Mouse (Mus musculus) CH12.LX (cell line): ENCODE results near the gene Mettl27. TPM values are rescaled to one million over a fixed set of nuclear protein-coding genes. Genes with fewer than 3 reads are reported as not detected.

Source experiments
- DNase-seq: peaks from one replicate; pipeline ENCODE4 v3.0.0-alpha.2; 2013; ENCODE audit errors: extremely low read depth
- H3K27ac ChIP-seq: 2 replicates; pipeline ENCODE4 v1.5.1; 2012; ENCODE audit warnings: low read depth, mild to moderate bottlenecking, control low read depth, moderate library complexity; ENCODE audit not compliant: insufficient read depth
- H3K27me3 ChIP-seq: replicated peaks from 2 replicates; pipeline ENCODE3; 2012; ENCODE audit warnings: inconsistent platforms
- H3K36me3 ChIP-seq, 2 experiments: replicated peaks in 1 of 2; 2 replicates each; pipeline versions ENCODE3 to v1.6.1; 2012; ENCODE audit warnings: inconsistent platforms in 1 of 2, low read length in 1 of 2, mild to moderate bottlenecking in 1 of 2, mixed read lengths in 1 of 2, moderate library complexity in 1 of 2; ENCODE audit not compliant: control insufficient read depth in 1 of 2, insufficient read depth in 1 of 2
- H3K4me1 ChIP-seq, 2 experiments: 2 replicates each; pipeline ENCODE4 v1.6.1; 2012; ENCODE audit warnings: inconsistent platforms in 1 of 2, moderate library complexity in 1 of 2; ENCODE audit not compliant: insufficient read depth in 2 of 2, control insufficient read depth in 1 of 2
- H3K4me2 ChIP-seq: 2 replicates; pipeline ENCODE4 v1.6.1; 2012; ENCODE audit warnings: low read depth, mild to moderate bottlenecking, control low read depth; ENCODE audit not compliant: poor library complexity, insufficient read depth, severe bottlenecking
- H3K4me3 ChIP-seq, 3 experiments: fragments of 150-350 bp in 1 of 3; sonication (generic) in 1 of 3; replicated peaks in 1 of 3; 2 replicates each; pipeline versions ENCODE3 to v1.5.1; 2011 to 2012; ENCODE audit warnings: low read depth in 2 of 3, low read length in 2 of 3, mild to moderate bottlenecking in 2 of 3, moderate library complexity in 2 of 3, control low read depth in 1 of 3, improper control_type of control experiment in 1 of 3, inconsistent platforms in 1 of 3, mixed read lengths in 1 of 3; ENCODE audit not compliant: poor library complexity in 1 of 3
- H3K79me2 ChIP-seq: replicated peaks from 2 replicates; pipeline ENCODE4 v1.6.1; 2012; ENCODE audit warnings: mild to moderate bottlenecking, moderate library complexity; ENCODE audit not compliant: control insufficient read depth, poor library complexity, insufficient read depth, severe bottlenecking; ENCODE audit errors: extremely low read depth
- H3K9ac ChIP-seq: 2 replicates; pipeline ENCODE4 v1.6.1; 2012; ENCODE audit warnings: low read depth, mild to moderate bottlenecking, control low read depth, moderate library complexity; ENCODE audit not compliant: insufficient read depth
- H3K9me3 ChIP-seq: replicated peaks from 2 replicates; pipeline ENCODE3; 2012; ENCODE audit warnings: low read length, inconsistent platforms, mixed read lengths
- BHLHE40 ChIP-seq: IDR thresholded peaks from 2 replicates; pipeline ENCODE4 v1.6.1; 2011; ENCODE audit warnings: mild to moderate bottlenecking, low read depth, low read length, improper control_type of control experiment
- CHD2 ChIP-seq: IDR thresholded peaks from 2 replicates; pipeline ENCODE4 v1.6.1; 2011; ENCODE audit warnings: low read length, improper control_type of control experiment
- CTCF ChIP-seq, 2 experiments: IDR thresholded peaks in 1 of 2; conservative IDR thresholded peaks in 1 of 2; 2 replicates each; pipeline ENCODE4 v1.5.1; 2011 to 2012; ENCODE audit warnings: low read depth in 2 of 2, low read length in 2 of 2, improper control_type of control experiment in 1 of 2, inconsistent platforms in 1 of 2, mild to moderate bottlenecking in 1 of 2, moderate library complexity in 1 of 2
- E2F4 ChIP-seq: IDR thresholded peaks from 2 replicates; pipeline ENCODE4 v1.6.1; 2011; ENCODE audit warnings: low read depth, low read length, improper control_type of control experiment; ENCODE audit not compliant: insufficient replicate concordance
- ELF1 ChIP-seq: IDR thresholded peaks from 2 replicates; pipeline ENCODE4 v1.6.1; 2014; ENCODE audit warnings: low read depth, mild to moderate bottlenecking, inconsistent platforms, low read length, improper control_type of control experiment
- EP300 ChIP-seq: IDR thresholded peaks from 2 replicates; pipeline ENCODE4 v1.6.1; 2011; ENCODE audit warnings: low read length, improper control_type of control experiment
- GABPA ChIP-seq: IDR thresholded peaks from 2 replicates; pipeline ENCODE4 v1.6.1; 2012; ENCODE audit warnings: low read depth, low read length, improper control_type of control experiment, inconsistent platforms; ENCODE audit not compliant: insufficient replicate concordance
- JUND ChIP-seq: conservative IDR thresholded peaks from 2 replicates; pipeline ENCODE4 v1.6.1; 2011; ENCODE audit warnings: low read depth, low read length, improper control_type of control experiment
- KAT2A ChIP-seq: IDR thresholded peaks from 2 replicates; pipeline ENCODE4 v1.6.1; 2012; ENCODE audit warnings: low read length, improper control_type of control experiment, inconsistent platforms; ENCODE audit not compliant: insufficient replicate concordance
- MAFK ChIP-seq: IDR thresholded peaks from 2 replicates; pipeline ENCODE4 v1.6.1; 2011; ENCODE audit warnings: low read length, improper control_type of control experiment; ENCODE audit not compliant: insufficient replicate concordance
- MEF2A ChIP-seq: IDR thresholded peaks from 2 replicates; pipeline ENCODE4 v1.6.1; 2014; ENCODE audit warnings: low read depth, mild to moderate bottlenecking, inconsistent platforms, low read length, improper control_type of control experiment, borderline replicate concordance
- MXI1 ChIP-seq: IDR thresholded peaks from 2 replicates; pipeline ENCODE4 v1.6.1; 2011; ENCODE audit warnings: mild to moderate bottlenecking, low read depth, low read length, improper control_type of control experiment
- MYC ChIP-seq: IDR thresholded peaks from 2 replicates; pipeline ENCODE4 v1.6.1; 2011; ENCODE audit warnings: low read depth, mild to moderate bottlenecking, improper control_type of control experiment, low read length
- NELFE ChIP-seq: IDR thresholded peaks from 2 replicates; pipeline ENCODE4 v1.6.1; 2011; ENCODE audit warnings: low read depth, low read length, improper control_type of control experiment
- NRF1 ChIP-seq: IDR thresholded peaks from 2 replicates; pipeline ENCODE4 v1.6.1; 2014; ENCODE audit warnings: low read depth, mild to moderate bottlenecking, inconsistent platforms, low read length, improper control_type of control experiment, moderate library complexity
- PAX5 ChIP-seq: IDR thresholded peaks from 2 replicates; pipeline ENCODE4 v1.6.1; 2012; ENCODE audit warnings: low read length, inconsistent platforms, mixed read lengths
- POLR2AphosphoS2 ChIP-seq: IDR thresholded peaks from 2 replicates; pipeline ENCODE4 v1.6.1; 2011; ENCODE audit warnings: low read depth, low read length, improper control_type of control experiment
- RAD21 ChIP-seq: IDR thresholded peaks from 2 replicates; pipeline ENCODE4 v1.6.1; 2011; ENCODE audit warnings: low read depth, mild to moderate bottlenecking, low read length, improper control_type of control experiment, moderate library complexity
- SIN3A ChIP-seq: IDR thresholded peaks from 2 replicates; pipeline ENCODE4 v1.6.1; 2012; ENCODE audit warnings: low read length, improper control_type of control experiment, inconsistent platforms
- TBP ChIP-seq: conservative IDR thresholded peaks from 2 replicates; pipeline ENCODE4 v1.6.1; 2011; ENCODE audit warnings: low read depth, low read length, improper control_type of control experiment
- TCF12 ChIP-seq: IDR thresholded peaks from 2 replicates; pipeline ENCODE4 v1.6.1; 2014; ENCODE audit warnings: low read depth, mild to moderate bottlenecking, inconsistent platforms, low read length, improper control_type of control experiment
- UBTF ChIP-seq: IDR thresholded peaks from 2 replicates; pipeline ENCODE4 v1.6.1; 2012; ENCODE audit warnings: low read depth, mild to moderate bottlenecking, inconsistent platforms, low read length, improper control_type of control experiment, moderate library complexity
- USF1 ChIP-seq: IDR thresholded peaks from 2 replicates; pipeline ENCODE4 v1.6.1; 2014; ENCODE audit warnings: low read depth, mild to moderate bottlenecking, inconsistent platforms, low read length, improper control_type of control experiment
- USF2 ChIP-seq: conservative IDR thresholded peaks from 2 replicates; pipeline ENCODE4 v1.6.1; 2011; ENCODE audit warnings: low read depth, low read length, improper control_type of control experiment
- ZC3H11A ChIP-seq: IDR thresholded peaks from 2 replicates; pipeline ENCODE4 v1.6.1; 2012; ENCODE audit warnings: low read depth, mild to moderate bottlenecking, inconsistent platforms, low read length, improper control_type of control experiment
- ZKSCAN1 ChIP-seq: IDR thresholded peaks from 2 replicates; pipeline ENCODE4 v1.6.1; 2012; ENCODE audit warnings: low read depth, inconsistent platforms, low read length, improper control_type of control experiment, borderline replicate concordance
- ZMIZ1 ChIP-seq: IDR thresholded peaks from 2 replicates; pipeline ENCODE4 v1.6.1; 2012; ENCODE audit warnings: low read depth, mild to moderate bottlenecking, inconsistent platforms, low read length, improper control_type of control experiment
- ZNF384 ChIP-seq: IDR thresholded peaks from 2 replicates; pipeline ENCODE4 v1.6.1; 2012; ENCODE audit warnings: low read depth, low read length, improper control_type of control experiment, inconsistent platforms
- dilution Hi-C: fragments of 300-500 bp; cut with MboI; formaldehyde crosslinking; loops from 2 replicates; pipeline ENCODE4 v1.14.3; 2020; ENCODE audit warnings: low sequenced_read_pairs; ENCODE audit not compliant: extremely low pct_unique_long_range_greater_than_20kb, extremely low pct_ligation_motif_present
- in situ Hi-C: fragments of 300-500 bp; cut with MboI; formaldehyde crosslinking; loops from 3 replicates; pipeline ENCODE4 v1.14.3; 2019; ENCODE audit warnings: low sequenced_read_pairs, low pct_ligation_motif_present, low pct_unique_long_range_greater_than_20kb, mixed read lengths
- polyA plus RNA-seq: library from polyadenylated mRNA; unstranded; fragments of >175 nt; gene quantifications from 2 replicates; pipeline ENCODE4 v1.2.1, GENCODE M21; 2012; ENCODE audit warnings: low read depth; ENCODE audit not compliant: insufficient read length
- total RNA-seq, 2 experiments: library from RNA; depleted of rRNA; stranded (reverse); fragments of 300-350 nt in 1 of 2; fragments of >200 nt in 1 of 2; gene quantifications; 2 replicates each; pipeline ENCODE4 v1.2.3; 2012 to 2014

Gene Mettl27
- total and polyA plus RNA-seq, 3 experiments = 0.73 to 1.9 (median 0.93) TPM

DNA sequence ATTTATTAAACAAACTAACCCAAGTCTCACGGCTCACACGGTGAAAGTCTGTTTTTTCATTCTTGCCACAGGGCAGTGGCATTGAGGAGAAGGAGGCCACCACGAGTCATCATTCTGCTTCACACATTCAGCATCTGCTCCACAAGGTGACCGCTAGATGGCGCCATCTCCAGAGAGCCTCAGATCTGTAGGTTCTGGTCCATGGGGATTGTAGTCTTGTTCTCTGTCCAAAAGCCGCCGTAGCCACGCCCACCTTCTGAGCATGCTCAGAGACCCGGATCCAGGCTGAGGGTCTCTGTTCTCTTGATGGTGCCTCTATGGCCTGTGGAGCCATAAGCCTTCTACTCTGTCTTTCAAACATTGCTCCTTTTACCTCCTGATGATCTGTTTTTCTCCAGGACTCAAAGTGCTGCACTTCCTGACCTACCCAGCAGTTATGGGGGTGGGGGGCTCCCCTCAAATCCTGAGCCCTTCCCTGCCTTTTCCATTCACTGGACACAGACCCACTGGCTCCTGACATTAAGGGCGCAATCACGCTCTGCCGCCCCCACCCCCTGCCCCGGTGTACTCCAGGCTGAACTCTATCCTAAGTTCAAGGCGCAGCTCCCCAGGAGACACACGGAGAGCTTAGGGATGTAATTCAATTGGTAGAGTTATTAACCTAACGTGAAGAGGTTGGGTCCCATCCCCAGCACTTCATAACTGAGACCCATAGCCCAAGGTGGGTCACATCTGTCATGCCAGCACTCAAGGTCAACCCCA lies 13.9 kb upstream of the Mettl27 start (continued):
- TF ChIP-seq ELF1 (no peak), MAFK (no peak), MYC (no peak), NELFE (no peak), GABPA (no peak)

DNA sequence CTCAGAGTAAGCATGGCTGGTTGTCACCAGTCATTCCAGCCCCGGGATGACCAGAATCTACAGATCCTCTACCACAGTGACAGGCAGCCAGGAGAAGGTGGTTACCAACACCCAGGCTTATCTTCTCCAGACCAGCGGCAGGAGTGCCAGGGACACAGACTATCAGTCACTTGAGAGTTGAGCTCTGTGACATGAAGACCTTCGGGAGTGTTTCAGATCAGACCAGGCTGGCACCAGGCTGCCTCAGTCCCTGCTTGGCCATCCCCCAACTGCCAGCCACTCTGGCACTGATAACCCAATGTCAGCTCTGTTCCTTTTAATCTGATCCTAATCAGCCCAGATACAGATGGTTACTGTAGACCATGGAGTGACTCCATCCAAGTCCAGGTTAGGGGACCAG lies 13.1 kb upstream of the Mettl27 start:
- no peak for DNase-seq
- Histone ChIP-seq H3K27me3 (peaks cover 71% of the 10 kb centered on the region), H3K4me1 (no peaks in the 10 kb centered on the region), H3K4me2 (no peak overlapping the region), H3K27ac (no peak overlapping the region), H3K36me3 (no peaks in the 10 kb centered on the region), H3K9me3 (peaks cover 10% of the 10 kb centered on the region), H3K79me2 (no peaks in the 10 kb centered on the region), H3K9ac (no peak overlapping the region), H3K4me3 (no peak overlapping the region)
- dilution Hi-C loops = no loop called here
- in situ Hi-C loops = loop anchor here (5.0 to 25.0 kb wide), 3 partner anchors 43 to 193 kb away; partner anchors contain the start of gene Eln
- TF ChIP-seq BHLHE40 = no peak
- TF ChIP-seq CHD2 = no peak
- no peak for TF ChIP-seq MEF2A
- TF ChIP-seq ZNF384 = no peak
- no peak for TF ChIP-seq NRF1

GRCm38 (mm10) chr5:134920106-134920687 lies 12.0 kb upstream of the Mettl27 start:
- H3K9me3 ChIP-seq = peaks cover 10% of the 10 kb centered on the region
- TF ChIP-seq RAD21 = no peak
- TF ChIP-seq ZC3H11A = no peak
- TF ChIP-seq EP300 = no peak
- TF ChIP-seq POLR2AphosphoS2 = no peak
- TF ChIP-seq PAX5 = no peak
- no peak for TF ChIP-seq TCF12
- no peak for TF ChIP-seq KAT2A
- no peak for TF ChIP-seq SIN3A
- TF ChIP-seq GABPA = no peak
- no peak for TF ChIP-seq USF2
- TF ChIP-seq MXI1 = no peak
- TF ChIP-seq JUND = no peak
- TF ChIP-seq UBTF = no peak
- TF ChIP-seq TBP = no peak
- TF ChIP-seq CTCF (conservative IDR thresholded peaks at IDR 0.05 in 1 of 2, IDR thresholded peaks at IDR 0.05 in 1 of 2; ENCODE audit: low read depth in 2 of 2, low read length in 2 of 2) = no peak
- TF ChIP-seq USF1 = no peak
- TF ChIP-seq ZKSCAN1 = no peak
- no peak for TF ChIP-seq E2F4
- no peak for TF ChIP-seq ZMIZ1
- H3K4me3 ChIP-seq = no peak overlapping the region
- dilution Hi-C loops = no loop called here
- H3K9ac ChIP-seq = no peak overlapping the region
- no peaks in the 10 kb centered on the region for H3K4me1 ChIP-seq
- no peaks in the 10 kb centered on the region for H3K79me2 ChIP-seq
- H3K27me3 ChIP-seq = peaks cover 71% of the 10 kb centered on the region
- H3K4me2 ChIP-seq = no peak overlapping the region
- H3K36me3 ChIP-seq = no peaks in the 10 kb centered on the region
- H3K27ac ChIP-seq = no peak overlapping the region
- in situ Hi-C loops = loop anchor here (25.0 kb wide), 2 partner anchors 183 to 192 kb away; partner anchors contain the start of gene Eln
- no peak for DNase-seq
